Mouse (Mus musculus) frontal cortex, postnatal 36 days (tissue): ENCODE results near the gene Ddi2.
A peak's percentile ranks its signal among the peaks of the same experiment; 100 is the strongest.

Experiments used
- DNase-seq, 2 experiments: peaks; one replicate each; pipeline ENCODE4 v3.0.0; 2022; ENCODE audit warnings: low spot score in 2 of 2

The Ddi2 gene

GRCm38 (mm10) chr4:141655908-141656608, 67.2 kb downstream of the Ddi2 start:
- DNase-seq = peak in 1 of 2 experiments; percentile 31

GRCm38 (mm10) chr4:141654509-141654908, 68.7 kb downstream of the Ddi2 start:
- DNase-seq = no peak

- no peak for DNase-seq
These were observed 69.4 kb downstream of the Ddi2 start for GRCm38 (mm10) chr4:141653813-141654212.

GRCm38 (mm10) chr4:141653044-141653443, 70.2 kb downstream of the Ddi2 start:
- no peak for DNase-seq

GRCm38 (mm10) chr4:141651944-141652343, 71.3 kb downstream of the Ddi2 start:
- DNase-seq = no peak

- DNase-seq = no peak
These were observed 71.9 kb downstream of the Ddi2 start for GRCm38 (mm10) chr4:141651286-141651685.

GRCm38 (mm10) chr4:141649244-141649643, 74.0 kb downstream of the Ddi2 start:
- DNase-seq = no peak

- no peak for DNase-seq
These were observed 75.0 kb downstream of the Ddi2 start for GRCm38 (mm10) chr4:141648262-141648661.

GRCm38 (mm10) chr4:141647187-141647586, 76.0 kb downstream of the Ddi2 start:
- DNase-seq = no peak

GRCm38 (mm10) chr4:141645988-141646387, 77.2 kb downstream of the Ddi2 start:
- DNase-seq = no peak

GRCm38 (mm10) chr4:141643118-141643855, 79.9 kb downstream of the Ddi2 start:
- DNase-seq = peak; percentile 36 to 51

- no peak for DNase-seq
These were observed 81.0 kb downstream of the Ddi2 start for GRCm38 (mm10) chr4:141641961-141642811.

- DNase-seq = no peak
These were observed 81.9 kb downstream of the Ddi2 start for GRCm38 (mm10) chr4:141641353-141641771.

GRCm38 (mm10) chr4:141639474-141639873, 83.7 kb downstream of the Ddi2 start:
- DNase-seq = no peak

- no peak for DNase-seq
These were observed 86.5 kb downstream of the Ddi2 start for GRCm38 (mm10) chr4:141636693-141637092.

GRCm38 (mm10) chr4:141635991-141636390, 87.2 kb downstream of the Ddi2 start:
- no peak for DNase-seq

GRCm38 (mm10) chr4:141632111-141632873, 90.9 kb downstream of the Ddi2 start:
- DNase-seq = no peak

GRCm38 (mm10) chr4:141631250-141631649, 92.0 kb downstream of the Ddi2 start:
- DNase-seq = no peak

GRCm38 (mm10) chr4:141630021-141630420, 93.2 kb downstream of the Ddi2 start:
- no peak for DNase-seq

GRCm38 (mm10) chr4:141628661-141629060, 94.6 kb downstream of the Ddi2 start:
- DNase-seq = no peak
